Mouse (Mus musculus) bone marrow, adult 2 months (tissue): ENCODE measurements around the gene Stx4a. TPM values are rescaled to one million over a fixed set of nuclear protein-coding genes. Genes with fewer than 3 reads are reported as not detected.

Experiments
- H3K27ac ChIP-seq: fragments of 200-500 bp; 2 replicates; pipeline ENCODE4 v1.5.1; 2012; ENCODE audit warnings: low read depth, mild to moderate bottlenecking, control low read depth, inconsistent platforms, low read length; ENCODE audit not compliant: control insufficient read depth, poor library complexity, insufficient read depth
- H3K4me1 ChIP-seq: fragments of 200-500 bp; 2 replicates; pipeline ENCODE4 v1.6.1; 2011; ENCODE audit warnings: low read length; ENCODE audit not compliant: control insufficient read depth, insufficient read depth
- H3K4me3 ChIP-seq: fragments of 200-500 bp; replicated peaks from 2 replicates; pipeline ENCODE3; 2011; ENCODE audit warnings: mild to moderate bottlenecking, low read depth, low read length, control low read depth; ENCODE audit not compliant: control insufficient read depth
- CTCF ChIP-seq: fragments of 200-500 bp; IDR thresholded peaks from 2 replicates; pipeline ENCODE4 v1.5.1; 2011; ENCODE audit warnings: low read length, control low read depth; ENCODE audit not compliant: control insufficient read depth, insufficient read depth
- POLR2A ChIP-seq: fragments of 200-500 bp; IDR thresholded peaks from 2 replicates; pipeline ENCODE4 v1.6.1; 2011; ENCODE audit warnings: low read depth, mild to moderate bottlenecking, control low read depth, low read length, borderline replicate concordance; ENCODE audit not compliant: control insufficient read depth
- WGBS: fragments of 180-500 bp; shearing (Covaris S2); methylation state at CpG from one replicate; pipeline ENCODE4 v1.1.7; 2018; 5-methylcytosine and 5-hydroxymethylcytosine counted together
- polyA plus RNA-seq: library from polyadenylated mRNA; stranded (reverse); fragments of >200 nt; gene quantifications from 2 replicates; pipeline ENCODE4 v1.2.4, GENCODE M21; 2011; ENCODE audit warnings: low replicate concordance; ENCODE audit not compliant: missing spikeins, insufficient read depth, insufficient read length

Stx4a gene
- polyA plus RNA-seq, 1 experiment = 342 TPM

DNA sequence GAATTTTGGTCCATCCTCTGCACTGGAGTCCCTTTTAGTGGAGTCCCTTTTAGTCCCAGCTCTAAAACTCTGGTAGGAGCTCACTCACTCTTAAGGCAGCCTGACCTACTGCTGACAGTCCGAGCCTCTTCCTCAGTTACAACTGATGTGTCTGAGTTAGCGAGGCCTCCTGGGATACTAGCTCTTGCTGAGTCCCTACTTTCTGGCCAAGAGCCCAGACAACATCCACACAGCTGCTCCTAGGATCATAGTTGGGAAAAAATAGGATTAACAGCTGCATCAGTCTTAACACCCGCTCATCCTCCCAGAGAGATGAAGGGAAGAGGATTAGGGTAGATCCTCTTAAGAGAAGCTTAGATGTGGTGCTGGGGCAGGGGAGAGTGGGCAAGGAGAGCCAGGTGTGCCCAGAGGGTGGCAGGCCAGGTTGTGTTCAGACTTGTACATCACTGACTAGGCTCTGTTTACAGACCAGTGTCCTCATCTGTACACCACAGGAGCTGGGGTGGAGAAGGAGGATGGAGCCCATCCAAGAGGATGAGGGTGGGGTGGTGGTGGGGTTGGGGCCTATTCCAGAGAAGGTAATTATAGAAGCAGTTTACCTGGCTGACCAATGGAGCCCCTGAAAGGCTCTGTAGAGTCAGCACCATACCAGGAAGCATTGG lies 45.2 kb downstream of the Stx4a start:
- WGBS = 86% methylated on average over 3 of the region's 3 CpGs
- Histone ChIP-seq H3K4me3 (no peak overlapping the region), H3K4me1 (no peaks in the 10 kb centered on the region), H3K27ac (no peak overlapping the region)
- TF ChIP-seq POLR2A (no peak), CTCF (no peak)

DNA sequence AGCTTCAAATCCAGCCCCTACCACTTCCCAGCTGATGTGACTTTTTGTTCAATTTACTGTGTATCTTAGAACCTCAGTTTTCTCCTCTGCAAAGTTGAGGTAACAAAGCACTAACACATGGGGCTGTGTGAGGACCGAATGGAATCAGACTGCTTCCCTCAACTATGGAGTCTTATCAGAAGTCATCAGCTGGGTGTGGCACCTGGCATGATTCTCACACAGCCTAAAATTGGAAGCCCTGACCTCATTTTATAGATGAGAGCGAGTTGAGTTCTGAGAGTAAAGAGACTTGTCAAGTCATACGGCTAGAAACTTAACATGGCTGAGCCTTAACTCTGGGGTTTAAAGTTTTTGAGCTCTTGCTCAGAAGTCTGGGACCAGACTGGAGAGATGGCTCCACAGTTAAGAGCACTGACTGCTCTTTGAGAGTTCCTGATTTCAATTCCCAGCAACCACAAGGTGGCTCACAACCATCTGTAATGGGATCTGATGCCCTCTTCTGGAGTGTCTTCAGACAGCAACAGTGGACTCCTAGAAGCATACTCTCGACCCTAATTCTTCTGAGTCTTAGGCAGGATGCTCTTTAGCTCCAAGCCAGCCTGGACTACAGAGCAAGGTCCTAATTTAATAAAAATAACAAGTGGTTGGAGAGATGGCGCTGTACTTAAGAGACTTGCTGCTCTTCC lies 46.2 kb downstream of the Stx4a start:
- TF ChIP-seq CTCF (0 out of 2 replicates have a peak, but pooled peaks have one; percentile 13), POLR2A (no peak)
- 71% methylated on average over 5 of the region's 5 CpGs for WGBS
- H3K4me1 ChIP-seq = no peaks in the 10 kb centered on the region
- no peak overlapping the region for H3K4me3 ChIP-seq
- no peak overlapping the region for H3K27ac ChIP-seq

GRCm38 (mm10) chr7:127874812-127875626 lies 50.9 kb downstream of the Stx4a start:
- peak overlapping the region; percentile 92 for H3K4me3 ChIP-seq
- H3K27ac ChIP-seq = peak overlapping the region; percentile 91
- 4% methylated on average over 20 of the region's 20 CpGs for WGBS
- H3K4me1 ChIP-seq = no peaks in the 10 kb centered on the region
- TF ChIP-seq CTCF (no peak), POLR2A (0 out of 2 replicates have a peak, but pooled peaks have one; percentile 4)

DNA sequence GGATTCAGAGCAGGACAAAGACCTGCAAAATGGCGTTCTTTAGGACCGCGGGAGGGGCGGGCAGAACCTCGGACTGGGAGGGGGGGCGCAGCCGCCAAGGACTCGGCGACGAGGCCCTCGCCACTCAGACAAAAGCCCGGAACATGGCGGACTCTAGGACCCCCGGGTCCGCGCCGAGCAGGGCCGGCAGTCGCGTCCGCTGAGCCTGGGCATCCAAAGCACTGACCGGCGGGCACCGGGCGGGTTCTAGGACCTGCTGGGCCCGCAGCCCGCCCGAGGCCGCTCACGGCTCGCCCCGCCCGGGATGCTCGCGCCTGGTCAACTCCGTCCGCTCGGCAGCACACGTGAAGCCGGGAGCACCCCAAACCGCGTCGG lies 51.5 kb downstream of the Stx4a start:
- Histone ChIP-seq H3K4me3 (peak overlapping the region; percentile 92), H3K27ac (peak overlapping the region; percentile 91), H3K4me1 (no peaks in the 10 kb centered on the region)
- WGBS = under 1% methylated on average over 43 of the region's 43 CpGs
- TF ChIP-seq CTCF (no peak), POLR2A (no peak)

DNA sequence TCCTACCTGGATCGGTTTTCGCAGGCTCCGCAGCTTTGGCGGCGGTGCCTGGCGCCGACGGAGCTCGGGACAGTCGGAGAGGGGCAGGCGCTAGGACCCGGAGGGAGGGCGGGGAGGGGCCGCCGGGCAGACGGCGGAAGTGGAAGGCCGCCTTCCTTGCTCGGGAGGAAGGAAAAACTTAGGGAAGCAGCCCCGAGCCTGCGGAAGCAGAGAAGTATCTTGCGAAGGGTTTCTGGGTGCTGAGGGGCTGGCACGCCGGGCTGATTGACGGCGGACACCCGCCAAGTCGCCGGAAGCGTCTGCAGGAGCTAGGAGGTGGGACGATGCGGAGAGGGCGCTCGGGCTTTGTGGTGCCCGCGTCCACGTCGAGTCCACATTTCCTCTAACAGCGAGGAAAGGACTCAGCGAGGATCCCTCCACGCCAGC lies 52.0 kb downstream of the Stx4a start, which contains the start of gene Zfp646:
Gene Zfp646 (plus strand): TSS at position 181 of the 426 bp plus-strand sequence.
- Histone ChIP-seq H3K27ac (peak within 1 kb of the TSS; percentile 91), H3K4me3 (peak within 1 kb of the TSS; percentile 92), H3K4me1 (no peaks in the 10 kb centered on the region)
- no peak for TF ChIP-seq CTCF
- no peak for TF ChIP-seq POLR2A
- WGBS = under 1% methylated on average over 41 of the region's 41 CpGs

GRCm38 (mm10) chr7:127876467-127877348 lies 52.6 kb downstream of the Stx4a start, which contains the start of gene Zfp668:
TSS of gene Zfp668 (minus strand) at chr7:127876828.
- under 1% methylated on average over 60 of the region's 60 CpGs for WGBS
- Histone ChIP-seq H3K27ac (peak within 1 kb of the TSS; percentile 91), H3K4me3 (peak within 1 kb of the TSS; percentile 92), H3K4me1 (no peaks in the 10 kb centered on the region)
- TF ChIP-seq POLR2A (peak; percentile 54; the same call in 1 of the 2 replicates), CTCF (peak; percentile 5; the same call in 1 of the 2 replicates)

DNA sequence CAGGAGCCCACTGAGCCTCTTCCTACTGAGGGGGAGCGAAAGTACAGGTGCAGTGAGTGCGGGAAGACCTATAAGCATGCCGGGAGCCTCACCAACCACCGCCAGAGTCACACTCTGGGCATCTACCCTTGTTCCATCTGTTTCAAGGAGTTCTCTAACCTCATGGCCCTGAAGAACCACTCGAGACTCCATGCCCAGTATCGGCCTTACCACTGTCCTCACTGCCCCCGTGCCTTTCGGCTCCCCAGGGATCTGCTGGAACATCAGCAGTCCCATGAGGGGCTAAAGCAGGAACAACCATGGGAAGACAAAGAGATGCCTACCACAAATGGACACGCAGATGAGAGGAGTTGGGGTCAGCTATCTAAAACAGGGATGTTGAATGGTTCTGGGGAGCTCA lies 55.2 kb downstream of the Stx4a start:
- Histone ChIP-seq H3K4me1 (no peaks in the 10 kb centered on the region), H3K4me3 (no peak overlapping the region), H3K27ac (no peak overlapping the region)
- TF ChIP-seq POLR2A (no peak), CTCF (no peak)
- 95% methylated on average over 9 of the region's 9 CpGs for WGBS

GRCm38 (mm10) chr7:127880431-127880830 lies 56.3 kb downstream of the Stx4a start:
- no peak overlapping the region for H3K27ac ChIP-seq
- WGBS = 91% methylated on average over 12 of the region's 12 CpGs
- no peaks in the 10 kb centered on the region for H3K4me1 ChIP-seq
- TF ChIP-seq POLR2A (no peak), CTCF (no peak)
- no peak overlapping the region for H3K4me3 ChIP-seq
